Mouse (Mus musculus): Measurements from ENCODE around the gene Zzef1. TPM values are rescaled to one million over a fixed set of nuclear protein-coding genes. Genes with fewer than 3 reads are reported as not detected.

Zzef1 gene
- polyA plus RNA-seq, 1 experiment from 2014 or later, result 9.8 TPM

DNA sequence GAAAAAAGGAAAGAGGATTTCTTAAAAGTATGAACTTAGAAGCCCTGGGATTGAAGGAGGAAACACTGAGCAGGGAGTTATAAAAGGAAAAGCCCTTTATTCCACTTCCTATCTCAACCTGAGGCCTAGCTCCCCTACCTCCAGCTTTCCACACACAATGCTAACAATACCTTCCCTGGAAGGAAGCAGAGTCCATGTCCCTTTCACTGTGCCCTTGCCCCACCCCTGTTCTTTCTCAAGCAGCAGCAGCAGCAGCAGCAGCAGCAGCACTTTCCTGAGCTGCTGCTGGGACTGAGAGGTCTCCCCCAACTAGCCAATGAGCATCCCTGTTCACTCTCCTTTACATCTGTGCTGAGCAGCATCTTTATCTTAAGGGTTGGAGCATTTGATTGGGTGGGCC is 17.1 kb upstream of the Zzef1 start:
- no peak for ATAC-seq (ENCODE audit: insufficient number of reproducible peaks, insufficient read depth, low FRiP score, low TSS enrichment)
- Histone ChIP-seq H3K9ac (no peak overlapping the region), H3K4me3 (no peak overlapping the region), H3K36me3 (no peaks in the 10 kb centered on the region; the same call in 1 of the 2 replicates), H3K4me1 (no peaks in the 10 kb centered on the region), H3K27ac (no peak overlapping the region), H3K27me3 (no peaks in the 10 kb centered on the region), H3K4me2 (replicated peaks) (no peak overlapping the region), H3K9me3 (no peaks in the 10 kb centered on the region; the same call in 1 of the 2 replicates)

DNA sequence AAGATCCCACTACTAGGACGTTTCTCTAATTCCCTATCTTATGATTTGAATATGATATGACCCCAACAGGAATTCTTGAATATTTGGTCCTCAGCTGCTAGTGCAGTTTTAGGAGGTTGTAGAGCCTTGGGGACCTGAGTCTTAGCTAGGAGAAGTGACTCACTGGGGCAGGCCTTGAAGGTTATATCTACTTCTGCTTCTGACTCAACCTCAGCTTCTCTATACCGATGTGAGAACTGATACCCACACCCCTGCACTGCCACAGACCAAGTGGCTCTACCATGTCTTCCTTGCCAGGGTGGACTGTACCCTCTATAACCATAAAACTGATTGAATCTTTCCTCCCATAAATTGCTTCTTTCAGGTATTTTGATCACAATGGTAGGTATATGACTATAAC is 13.9 kb upstream of the Zzef1 start:
- no peaks in the 10 kb centered on the region for H3K9me3 ChIP-seq
- no peaks in the 10 kb centered on the region for H3K27me3 ChIP-seq
- H3K27ac ChIP-seq, result no peak overlapping the region
- H3K4me1 ChIP-seq, result no peaks in the 10 kb centered on the region
- H3K4me3 ChIP-seq, result no peak overlapping the region
- H3K4me2 ChIP-seq (replicated peaks), result no peak overlapping the region
- ATAC-seq (ENCODE audit: insufficient number of reproducible peaks, insufficient read depth, low FRiP score, low TSS enrichment), result no peak
- H3K36me3 ChIP-seq, result no peaks in the 10 kb centered on the region
- 71% methylated on average over 2 of the region's 2 CpGs for WGBS
- H3K9ac ChIP-seq, result no peak overlapping the region

DNA sequence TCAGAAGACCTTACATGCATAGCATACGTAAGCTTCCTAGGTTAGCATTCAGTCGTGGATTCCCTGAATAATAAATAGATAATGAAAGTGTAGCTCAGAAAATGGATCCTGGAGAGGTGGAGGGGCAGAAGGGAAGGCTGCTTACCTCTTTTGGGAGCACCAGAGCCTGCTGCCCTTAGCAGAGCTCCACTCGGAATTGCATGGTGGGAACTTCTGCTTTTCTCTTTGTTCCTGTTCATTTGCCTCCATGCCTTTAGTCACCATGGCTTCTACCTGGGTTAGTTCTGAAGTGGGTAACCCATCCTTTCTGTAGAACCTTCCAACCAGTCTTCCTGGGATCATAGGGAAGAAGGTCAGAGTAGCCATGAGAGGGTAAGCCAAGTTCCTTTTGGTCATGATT is 13.5 kb upstream of the Zzef1 start:
- Histone ChIP-seq H3K27me3 (no peaks in the 10 kb centered on the region), H3K4me2 (replicated peaks) (no peak overlapping the region), H3K4me3 (no peak overlapping the region), H3K9ac (no peak overlapping the region), H3K4me1 (no peaks in the 10 kb centered on the region), H3K36me3 (no peaks in the 10 kb centered on the region), H3K9me3 (no peaks in the 10 kb centered on the region), H3K27ac (no peak overlapping the region)
- ATAC-seq (ENCODE audit: insufficient number of reproducible peaks, insufficient read depth, low FRiP score, low TSS enrichment), result no peak
- 82% methylated on average over 3 of the region's 3 CpGs for WGBS

DNA sequence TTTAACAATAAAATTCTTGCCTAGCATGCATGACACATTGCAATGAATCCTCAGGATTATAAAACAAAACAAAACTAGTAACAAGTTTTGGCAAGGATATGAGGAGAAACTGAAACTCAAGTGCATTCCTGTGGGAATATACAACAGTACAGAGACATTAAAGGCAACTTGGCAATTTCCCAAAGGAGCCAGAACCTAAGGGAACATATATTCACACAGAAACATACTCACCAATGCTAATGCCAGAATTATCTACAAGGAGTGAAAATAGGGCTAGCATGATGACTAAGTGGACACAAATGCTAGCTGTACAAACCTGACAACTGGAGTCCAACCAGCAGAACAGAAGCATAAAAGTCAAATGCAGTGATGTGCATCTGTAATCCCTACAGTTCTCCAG is 4.0 kb upstream of the Zzef1 start:
- Histone ChIP-seq H3K36me3 (no peaks in the 10 kb centered on the region), H3K27ac (no peak overlapping the region), H3K9me3 (no peaks in the 10 kb centered on the region), H3K9ac (no peak overlapping the region), H3K4me2 (replicated peaks) (no peak overlapping the region), H3K4me1 (no peaks in the 10 kb centered on the region), H3K27me3 (no peaks in the 10 kb centered on the region), H3K4me3 (no peak overlapping the region)
- ATAC-seq (ENCODE audit: insufficient number of reproducible peaks, insufficient read depth, low FRiP score, low TSS enrichment), result no peak

DNA sequence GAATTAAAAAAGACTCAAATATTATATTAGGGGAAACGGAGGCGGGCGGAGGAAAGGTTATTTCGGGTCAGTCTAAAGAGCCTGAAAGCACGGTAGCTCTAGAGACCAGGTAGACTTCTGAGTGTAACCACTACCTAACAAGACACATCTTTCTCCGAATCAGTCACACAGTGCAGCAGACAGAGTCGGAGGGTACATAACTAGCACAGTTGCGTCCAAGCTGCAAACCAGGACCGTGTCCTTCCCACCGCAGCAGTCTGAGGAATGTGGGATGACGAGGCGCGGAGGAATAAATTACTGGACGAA is 924 bp upstream of the Zzef1 start:
- no peak for ATAC-seq (ENCODE audit: insufficient number of reproducible peaks, insufficient read depth, low FRiP score, low TSS enrichment)
- H3K27ac ChIP-seq, result peak overlapping the region; percentile 76
- WGBS, result 18% methylated on average over 14 of the region's 14 CpGs

DNA sequence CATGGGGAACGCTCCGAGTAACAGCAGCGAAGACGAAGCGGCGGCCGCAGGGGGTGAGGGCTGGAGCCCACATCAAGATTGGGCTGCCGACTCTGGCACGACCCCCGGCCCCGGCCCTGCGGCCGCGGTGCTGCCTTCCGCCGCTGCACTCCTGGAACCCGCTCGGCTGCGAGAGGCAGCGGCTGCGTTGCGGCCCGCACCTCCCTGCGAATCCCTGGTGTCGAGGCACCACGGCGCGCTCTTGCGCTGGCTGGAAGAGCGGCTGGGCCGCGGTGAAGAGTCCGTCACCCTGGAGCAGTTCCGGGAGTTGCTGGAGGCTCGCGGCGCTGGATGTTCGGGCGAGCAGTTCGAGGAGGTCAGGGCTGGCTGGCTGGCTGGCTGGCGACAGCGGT is 266 bp downstream of the Zzef1 start:
- Histone ChIP-seq H3K9ac (peak overlapping the region; percentile 88), H3K9me3 (no peaks in the 10 kb centered on the region), H3K36me3 (no peaks in the 10 kb centered on the region), H3K4me2 (replicated peaks) (peak overlapping the region; percentile 89), H3K27me3 (no peaks in the 10 kb centered on the region), H3K4me1 (no peaks in the 10 kb centered on the region), H3K4me3 (peak overlapping the region; percentile 91), H3K27ac (0 out of 2 replicates have a peak overlapping the region, but pooled peaks have one; percentile 76)
- under 1% methylated on average over 42 of the region's 42 CpGs for WGBS
- ATAC-seq (ENCODE audit: insufficient number of reproducible peaks, insufficient read depth, low FRiP score, low TSS enrichment), result peak; percentile 55

More for the DNA sequence above, 924 bp upstream of the Zzef1 start:
- no peaks in the 10 kb centered on the region for H3K27me3 ChIP-seq
- H3K9ac ChIP-seq, result peak overlapping the region; percentile 88
- H3K9me3 ChIP-seq, result no peaks in the 10 kb centered on the region
- H3K4me1 ChIP-seq, result no peaks in the 10 kb centered on the region
- H3K4me3 ChIP-seq, result peak overlapping the region; percentile 91
- no peaks in the 10 kb centered on the region for H3K36me3 ChIP-seq
- peak overlapping the region; percentile 89 for H3K4me2 ChIP-seq (replicated peaks)

DNA sequence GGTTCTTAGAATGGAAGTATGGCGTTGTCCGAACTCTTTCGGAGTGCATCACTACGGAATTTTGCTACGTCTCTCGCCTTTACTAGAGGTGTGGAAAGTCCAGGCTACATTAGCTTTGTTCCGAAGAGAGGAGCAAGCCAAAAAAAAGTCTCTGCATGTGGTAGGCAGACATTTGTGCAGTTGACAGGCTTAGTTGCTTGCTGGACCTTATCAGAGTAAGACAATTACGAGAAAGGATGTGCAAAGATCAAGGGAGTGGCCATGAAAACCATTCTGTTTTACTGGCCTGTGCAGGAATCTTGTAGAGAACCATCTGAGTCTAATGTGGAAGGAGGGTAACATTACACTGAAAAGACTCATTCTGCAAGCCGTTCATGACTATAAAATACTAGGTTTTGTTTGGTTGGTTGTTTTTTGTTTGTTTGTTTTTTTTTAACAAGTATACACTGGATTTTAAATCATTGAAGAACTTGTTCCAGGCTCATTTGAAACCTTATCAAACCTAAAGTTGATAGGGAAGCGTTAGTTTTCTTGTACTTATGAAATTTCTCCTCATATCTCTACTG is 830 bp downstream of the Zzef1 start:
- Histone ChIP-seq H3K36me3 (no peaks in the 10 kb centered on the region), H3K9ac (peak overlapping the region; percentile 88), H3K4me2 (replicated peaks) (peak overlapping the region; percentile 89), H3K4me1 (no peaks in the 10 kb centered on the region), H3K9me3 (no peaks in the 10 kb centered on the region), H3K27me3 (no peaks in the 10 kb centered on the region), H3K4me3 (peak overlapping the region; percentile 91), H3K27ac (no peak overlapping the region)
- ATAC-seq (ENCODE audit: insufficient number of reproducible peaks, insufficient read depth, low FRiP score, low TSS enrichment), result no peak
- WGBS, result 19% methylated on average over 10 of the region's 10 CpGs

DNA sequence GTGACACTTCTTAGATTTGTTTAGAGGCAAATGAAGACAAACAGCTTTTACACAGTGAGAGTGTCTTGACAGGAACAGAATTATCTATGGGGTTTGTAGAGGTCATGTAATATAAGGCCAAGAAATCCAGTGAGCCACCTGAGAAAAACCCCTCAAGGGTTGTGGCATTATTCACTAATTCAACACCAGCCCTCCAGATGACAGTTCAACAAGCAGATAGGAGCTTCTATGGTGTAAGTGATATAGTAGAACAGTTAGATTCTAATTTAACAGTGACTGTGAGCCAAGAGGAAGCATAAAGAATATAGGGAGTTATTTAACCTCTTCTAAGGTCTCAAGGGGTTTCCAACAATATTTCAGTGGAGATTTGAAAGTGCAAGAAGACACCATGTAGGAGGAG is 2.1 kb downstream of the Zzef1 start:
- no peaks in the 10 kb centered on the region for H3K27me3 ChIP-seq
- no peak overlapping the region for H3K4me3 ChIP-seq
- H3K9me3 ChIP-seq, result no peaks in the 10 kb centered on the region
- H3K4me2 ChIP-seq (replicated peaks), result no peak overlapping the region
- no peak for ATAC-seq (ENCODE audit: insufficient number of reproducible peaks, insufficient read depth, low FRiP score, low TSS enrichment)
- no peaks in the 10 kb centered on the region for H3K36me3 ChIP-seq
- H3K4me1 ChIP-seq, result no peaks in the 10 kb centered on the region
- H3K27ac ChIP-seq, result no peak overlapping the region
- no peak overlapping the region for H3K9ac ChIP-seq

DNA sequence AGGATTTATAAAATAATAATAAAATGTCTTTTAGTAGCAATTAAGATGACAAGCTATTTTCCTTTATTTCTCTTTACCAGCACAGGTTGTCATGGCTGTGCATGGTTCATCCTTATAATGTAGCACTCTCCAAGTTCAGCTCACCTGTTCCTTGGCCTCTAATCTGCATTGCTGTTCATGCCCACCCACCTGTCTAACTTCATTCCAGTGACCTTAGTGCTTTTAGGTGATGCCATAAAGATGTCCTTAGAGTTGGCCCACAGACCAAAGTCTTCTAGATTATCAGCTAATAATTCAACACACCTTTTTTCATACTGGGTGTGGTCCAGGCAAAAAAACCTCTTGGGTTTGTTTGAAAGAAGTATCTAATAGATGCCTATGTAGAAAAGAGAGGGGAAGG is 5.2 kb downstream of the Zzef1 start:
- Histone ChIP-seq H3K9me3 (no peaks in the 10 kb centered on the region), H3K9ac (no peak overlapping the region), H3K4me2 (replicated peaks) (no peak overlapping the region), H3K4me1 (no peaks in the 10 kb centered on the region), H3K27ac (no peak overlapping the region), H3K36me3 (no peaks in the 10 kb centered on the region), H3K4me3 (no peak overlapping the region), H3K27me3 (no peaks in the 10 kb centered on the region)
- no peak for ATAC-seq (ENCODE audit: insufficient number of reproducible peaks, insufficient read depth, low FRiP score, low TSS enrichment)

DNA sequence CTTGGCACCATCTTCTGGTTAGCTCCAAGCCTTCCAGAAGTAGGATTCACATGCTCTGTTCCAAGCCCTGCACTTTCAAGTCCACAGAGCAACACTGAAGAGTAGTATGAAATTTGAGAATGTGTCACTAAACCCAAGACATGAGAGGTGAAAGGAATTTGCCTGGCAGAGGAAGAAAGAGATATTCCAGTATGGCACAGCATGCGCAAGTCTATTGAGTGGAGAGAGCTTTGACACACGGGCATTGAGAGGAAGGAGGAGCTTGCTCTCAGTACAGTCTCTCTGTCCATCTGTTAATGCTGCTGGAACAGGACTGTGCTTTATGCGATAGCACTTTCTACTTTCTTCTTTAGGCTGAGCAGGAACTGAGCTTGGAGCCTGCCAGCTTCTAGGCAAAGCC is 7.0 kb downstream of the Zzef1 start:
- H3K4me3 ChIP-seq, result no peak overlapping the region
- H3K9me3 ChIP-seq, result no peaks in the 10 kb centered on the region
- no peaks in the 10 kb centered on the region for H3K27me3 ChIP-seq
- no peak overlapping the region for H3K27ac ChIP-seq
- no peak overlapping the region for H3K4me2 ChIP-seq (replicated peaks)
- no peak for ATAC-seq (ENCODE audit: insufficient number of reproducible peaks, insufficient read depth, low FRiP score, low TSS enrichment)
- no peak overlapping the region for H3K9ac ChIP-seq
- H3K4me1 ChIP-seq, result no peaks in the 10 kb centered on the region
- WGBS, result 79% methylated on average over 3 of the region's 3 CpGs
- H3K36me3 ChIP-seq, result no peaks in the 10 kb centered on the region

DNA sequence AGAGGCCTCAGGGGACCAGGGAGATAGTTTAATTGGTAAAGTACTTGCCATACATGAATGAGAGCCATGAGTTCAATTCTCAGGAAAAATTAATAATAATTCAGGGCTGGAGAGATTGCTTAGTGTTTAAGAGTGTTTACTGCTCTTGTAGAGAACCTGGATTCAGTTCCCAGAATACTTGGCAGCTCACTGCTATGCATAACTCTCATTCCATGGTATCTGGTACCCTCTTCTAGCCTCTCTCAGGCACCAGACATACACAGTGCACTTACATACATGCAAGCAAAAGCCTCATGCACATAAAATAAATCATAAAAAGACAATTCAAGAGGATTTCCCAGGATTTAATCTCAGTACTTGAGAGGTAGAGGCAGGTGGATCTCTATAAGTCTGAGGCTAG is 8.6 kb downstream of the Zzef1 start:
- Histone ChIP-seq H3K9me3 (no peaks in the 10 kb centered on the region), H3K9ac (no peak overlapping the region), H3K36me3 (no peaks in the 10 kb centered on the region), H3K27me3 (no peaks in the 10 kb centered on the region), H3K27ac (no peak overlapping the region), H3K4me3 (no peak overlapping the region), H3K4me1 (no peaks in the 10 kb centered on the region), H3K4me2 (replicated peaks) (no peak overlapping the region)
- ATAC-seq (ENCODE audit: insufficient number of reproducible peaks, insufficient read depth, low FRiP score, low TSS enrichment), result no peak

DNA sequence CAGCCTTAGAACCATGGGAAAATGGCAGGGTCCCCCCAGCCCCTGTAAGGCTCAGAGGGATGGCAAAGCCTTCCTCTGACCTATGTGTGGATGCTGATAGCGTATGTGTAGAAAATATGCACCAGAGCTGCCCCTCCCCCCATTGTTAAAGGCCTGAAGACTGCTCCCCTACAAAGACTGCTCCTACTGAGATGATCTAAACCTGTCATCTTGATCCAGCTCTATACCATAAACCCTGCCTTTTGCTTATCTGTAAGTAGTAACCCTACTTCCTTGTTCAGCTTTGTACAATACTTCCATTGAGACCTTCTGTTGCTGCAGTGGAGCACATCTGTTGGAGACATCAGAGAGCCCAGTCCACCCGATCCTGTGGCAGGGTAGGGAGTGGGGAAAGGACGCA is 9.2 kb downstream of the Zzef1 start:
- ATAC-seq (ENCODE audit: insufficient number of reproducible peaks, insufficient read depth, low FRiP score, low TSS enrichment), result no peak
- 84% methylated on average over 3 of the region's 3 CpGs for WGBS

DNA sequence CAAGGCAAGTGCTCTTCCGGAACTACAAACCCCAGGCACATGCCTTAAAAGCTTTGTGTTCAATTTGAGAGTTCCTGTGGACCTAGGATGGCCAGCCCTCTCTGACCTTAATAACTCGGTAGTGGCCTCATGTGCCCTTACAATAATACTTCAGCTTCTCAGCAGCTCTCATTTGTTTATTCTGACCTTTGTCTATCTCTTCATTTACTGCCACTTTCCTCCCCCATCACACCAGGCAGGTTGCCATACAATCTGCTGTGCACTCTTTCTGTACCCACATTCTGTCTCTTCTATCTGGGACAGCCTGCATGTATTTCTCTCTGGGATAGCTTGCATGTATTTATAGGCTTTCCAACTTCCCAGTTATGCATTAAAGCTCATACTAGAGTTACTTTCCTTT is 10.5 kb downstream of the Zzef1 start:
- 80% methylated on average over 2 of the region's 2 CpGs for WGBS
- H3K4me1 ChIP-seq, result no peaks in the 10 kb centered on the region
- no peak for ATAC-seq (ENCODE audit: insufficient number of reproducible peaks, insufficient read depth, low FRiP score, low TSS enrichment)

More for the DNA sequence above, 9.2 kb downstream of the Zzef1 start:
- Histone ChIP-seq H3K9me3 (no peaks in the 10 kb centered on the region), H3K4me1 (no peaks in the 10 kb centered on the region), H3K4me2 (replicated peaks) (no peak overlapping the region), H3K36me3 (no peaks in the 10 kb centered on the region), H3K27ac (no peak overlapping the region), H3K27me3 (no peaks in the 10 kb centered on the region), H3K9ac (no peak overlapping the region), H3K4me3 (no peak overlapping the region)

More for the DNA sequence above, 10.5 kb downstream of the Zzef1 start:
- no peak overlapping the region for H3K9ac ChIP-seq
- H3K9me3 ChIP-seq, result no peaks in the 10 kb centered on the region
- no peak overlapping the region for H3K27ac ChIP-seq
- no peaks in the 10 kb centered on the region for H3K36me3 ChIP-seq
- H3K4me2 ChIP-seq (replicated peaks), result no peak overlapping the region
- H3K27me3 ChIP-seq, result no peaks in the 10 kb centered on the region
- H3K4me3 ChIP-seq, result no peak overlapping the region

Data from embryonic facial prominence, embryonic 12.5 days (tissue).